14 mouse cellular contexts compared by ENCODE assay signal in genomic region chr2:125217286-125217685, GRCm38 (mm10).
"Had no signal": no experiment of that assay in that cellular context is flagged by ENCODE, and none has a peak within 500 bp of the region (broad histone marks: within the 10 kb centered on the region; RNA-seq: fewer than 3 reads in every experiment).

No protein-coding gene starts in this region.

- H3K27ac ChIP-seq: layer of hippocampus, adult 2 months; limb, embryonic 10.5 days; liver, embryonic 15.5 days; midbrain, embryonic 15.5 days; stomach, embryonic 15.5 days had no signal

- H3K4me2 ChIP-seq: liver, embryonic 11.5 days; liver, embryonic 15.5 days; midbrain, embryonic 15.5 days; stomach, embryonic 15.5 days had no signal

- ATAC-seq: lung, postnatal 0 days; midbrain, embryonic 15.5 days had no signal

- H3K36me3 ChIP-seq: limb, embryonic 10.5 days; liver, embryonic 15.5 days; midbrain, embryonic 15.5 days; stomach, embryonic 15.5 days had no signal

- H3K9me3 ChIP-seq: limb, embryonic 10.5 days; liver, embryonic 15.5 days; midbrain, embryonic 15.5 days; stomach, embryonic 15.5 days had no signal

- H3K27me3 ChIP-seq: liver, embryonic 15.5 days; midbrain, embryonic 15.5 days; stomach, embryonic 15.5 days had no signal

- H3K4me1 ChIP-seq: limb, embryonic 10.5 days; midbrain, embryonic 15.5 days; stomach, embryonic 15.5 days had no signal

- H3K4me3 ChIP-seq: layer of hippocampus, adult 2 months; limb, embryonic 10.5 days; liver, embryonic 15.5 days; midbrain, embryonic 15.5 days; stomach, embryonic 15.5 days had no signal

- H3K9ac ChIP-seq: liver, embryonic 15.5 days; midbrain, embryonic 15.5 days; stomach, embryonic 15.5 days had no signal

- DNase-seq: kidney, adult 8-10 months; kidney, postnatal 10 days; kidney, postnatal 4 days; lung, adult 2 months; lung, postnatal 36 days; right cerebral cortex, postnatal 14 days; thymus, postnatal 36 days had no signal
